Mouse (Mus musculus) liver, embryonic 14.5 days (tissue): ENCODE data around the gene Olfr31.

ENCODE experiments used
- CTCF ChIP-seq: IDR thresholded peaks from 2 replicates; pipeline ENCODE4 v1.5.1; 2016; ENCODE audit warnings: antibody characterized with exemption, low read depth, control low read depth
- EP300 ChIP-seq: IDR thresholded peaks from 2 replicates; pipeline ENCODE4 v1.6.1; 2016; ENCODE audit warnings: antibody characterized with exemption, low read depth

DNA sequence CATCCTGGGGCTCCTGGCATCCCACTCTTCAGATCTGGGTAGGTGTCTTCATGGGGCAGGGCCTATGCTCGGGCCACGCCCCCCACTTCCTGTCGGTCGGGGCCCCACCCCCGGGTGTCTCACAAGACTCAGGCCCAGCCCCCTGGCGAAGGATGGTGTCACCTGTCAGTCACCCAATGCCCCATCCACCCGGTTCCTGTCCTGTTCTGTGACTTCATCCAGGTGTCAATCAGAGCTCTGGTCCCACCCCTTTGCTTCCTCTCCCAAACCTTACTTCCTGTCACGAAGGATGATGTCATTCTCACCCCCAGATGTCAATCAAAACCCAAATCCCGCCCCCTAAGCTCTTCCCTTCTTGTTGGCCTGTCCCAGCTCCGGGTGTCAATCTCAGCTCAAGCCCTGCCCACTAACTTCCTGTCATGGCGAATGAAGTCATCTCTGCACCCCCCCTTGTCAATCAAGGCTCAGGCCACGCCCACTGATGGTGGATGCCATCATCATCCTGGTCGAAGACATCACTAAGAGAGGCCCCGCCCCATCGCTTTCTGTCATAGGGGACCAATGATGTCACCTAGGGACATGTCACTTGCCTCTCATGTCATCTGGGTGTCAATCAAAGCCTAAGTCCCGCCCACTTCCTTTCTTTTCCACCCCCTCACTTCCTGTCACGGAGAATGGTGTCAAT, 24.7 kb downstream of the Olfr31 start:
- no peak for TF ChIP-seq CTCF
- no peak for TF ChIP-seq EP300
